Mouse (Mus musculus) bone marrow macrophage, adult 2 months (primary cell): ENCODE results near the gene Sec63. TPM values are rescaled to one million over a fixed set of nuclear protein-coding genes. Genes with fewer than 3 reads are reported as not detected.

Source experiments
- H3K27ac ChIP-seq: 2 replicates; pipeline ENCODE4 v1.5.1; 2012; ENCODE audit warnings: low read depth, low read length; ENCODE audit not compliant: insufficient read depth
- H3K4me1 ChIP-seq: 2 replicates; pipeline ENCODE4 v1.6.1; 2012; ENCODE audit warnings: low read length; ENCODE audit not compliant: control insufficient read depth, insufficient read depth
- H3K4me3 ChIP-seq: 2 replicates; pipeline ENCODE4 v1.5.1; 2012; ENCODE audit warnings: mild to moderate bottlenecking, low read length, moderate library complexity; ENCODE audit not compliant: insufficient read depth
- CTCF ChIP-seq: IDR thresholded peaks from 2 replicates; pipeline ENCODE4 v1.5.1; 2012; ENCODE audit warnings: low read depth, mild to moderate bottlenecking, low read length, moderate library complexity
- POLR2A ChIP-seq: IDR thresholded peaks from 2 replicates; pipeline ENCODE4 v1.6.1; 2012; ENCODE audit warnings: mild to moderate bottlenecking, low read depth, low read length, borderline replicate concordance
- polyA plus RNA-seq: library from polyadenylated mRNA; stranded (reverse); fragments of >200 nt; gene quantifications from 2 replicates; pipeline ENCODE4 v1.2.4, GENCODE M21; 2012; ENCODE audit not compliant: missing spikeins, insufficient read depth, insufficient read length

Gene Sec63
- polyA plus RNA-seq, 1 experiment = 53.1 TPM

- no peak overlapping the region for H3K4me3 ChIP-seq
- peaks cover 20% of the 10 kb centered on the region for H3K4me1 ChIP-seq
- TF ChIP-seq POLR2A = no peak
- H3K27ac ChIP-seq = peak overlapping the region; percentile 67
Measured at GRCm38 (mm10) chr10:42759741-42760140, 1.6 kb upstream of the Sec63 start.

GRCm38 (mm10) chr10:42760329-42760728, 967 bp upstream of the Sec63 start:
- H3K4me3 ChIP-seq = no peak overlapping the region
- TF ChIP-seq POLR2A = no peak
- TF ChIP-seq CTCF = no peak
- 0 out of 2 replicates have a peak overlapping the region, but pooled peaks have one; percentile 67 for H3K27ac ChIP-seq
- peaks cover 25% of the 10 kb centered on the region for H3K4me1 ChIP-seq

GRCm38 (mm10) chr10:42761901-42762669, 789 bp downstream of the Sec63 start:
- Histone ChIP-seq H3K27ac (peak overlapping the region; percentile 84), H3K4me1 (peaks cover 30% of the 10 kb centered on the region), H3K4me3 (peak overlapping the region; percentile 100)
- TF ChIP-seq POLR2A (no peak), CTCF (no peak)

GRCm38 (mm10) chr10:42762670-42763058, 1.4 kb downstream of the Sec63 start:
- TF ChIP-seq POLR2A (no peak), CTCF (no peak)
- peak overlapping the region; percentile 84 for H3K27ac ChIP-seq

DNA sequence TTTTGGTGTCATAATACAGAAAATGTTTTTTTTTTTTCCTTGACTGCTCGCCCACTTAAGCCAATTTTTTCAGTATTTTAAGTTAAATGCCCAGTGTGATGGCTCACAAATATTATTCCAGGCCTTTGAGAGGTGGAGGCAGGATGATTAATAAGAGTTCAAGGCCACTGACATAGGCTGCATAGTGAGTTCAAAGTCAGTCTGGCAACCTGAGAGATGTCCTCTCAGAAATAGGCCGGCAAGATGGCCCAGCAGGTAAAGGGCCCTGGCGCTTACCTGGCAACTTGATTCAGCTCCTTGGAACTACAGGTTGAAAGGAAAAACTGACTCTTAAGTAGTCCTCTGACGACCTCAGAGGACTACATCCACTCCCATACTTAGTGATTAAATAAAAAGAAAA, 1.9 kb downstream of the Sec63 start:
- TF ChIP-seq POLR2A = no peak
- no peak for TF ChIP-seq CTCF
- H3K4me3 ChIP-seq = peak overlapping the region; percentile 15; the same call in 1 of the 2 replicates
- no peak overlapping the region for H3K27ac ChIP-seq
- H3K4me1 ChIP-seq = peaks cover 30% of the 10 kb centered on the region

More at GRCm38 (mm10) chr10:42762670-42763058, 1.4 kb downstream of the Sec63 start:
- Histone ChIP-seq H3K4me1 (peaks cover 30% of the 10 kb centered on the region), H3K4me3 (peak overlapping the region; percentile 100)

DNA sequence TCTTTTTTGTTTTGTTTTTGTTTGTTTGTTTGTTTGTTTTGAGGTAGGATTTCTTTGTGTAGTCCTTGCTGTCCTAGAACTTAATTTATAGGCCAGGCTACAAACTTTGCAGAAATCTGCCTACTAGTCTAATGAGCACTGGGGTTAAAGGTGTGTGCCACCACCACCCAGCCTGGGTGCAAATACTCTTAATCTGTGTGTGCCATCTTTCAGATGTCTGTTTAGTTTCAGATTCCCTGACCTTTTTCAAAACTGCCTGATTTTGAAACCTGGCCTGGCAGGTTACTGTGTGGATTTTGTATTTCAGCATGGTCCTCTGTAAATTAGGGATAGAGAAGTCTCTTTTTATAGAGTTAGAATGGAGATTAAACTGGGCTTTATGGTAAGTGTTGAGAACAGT, 4.0 kb downstream of the Sec63 start:
- TF ChIP-seq POLR2A (no peak), CTCF (no peak)
- no peak overlapping the region for H3K27ac ChIP-seq
- H3K4me3 ChIP-seq = no peak overlapping the region
- H3K4me1 ChIP-seq = peaks cover 21% of the 10 kb centered on the region

DNA sequence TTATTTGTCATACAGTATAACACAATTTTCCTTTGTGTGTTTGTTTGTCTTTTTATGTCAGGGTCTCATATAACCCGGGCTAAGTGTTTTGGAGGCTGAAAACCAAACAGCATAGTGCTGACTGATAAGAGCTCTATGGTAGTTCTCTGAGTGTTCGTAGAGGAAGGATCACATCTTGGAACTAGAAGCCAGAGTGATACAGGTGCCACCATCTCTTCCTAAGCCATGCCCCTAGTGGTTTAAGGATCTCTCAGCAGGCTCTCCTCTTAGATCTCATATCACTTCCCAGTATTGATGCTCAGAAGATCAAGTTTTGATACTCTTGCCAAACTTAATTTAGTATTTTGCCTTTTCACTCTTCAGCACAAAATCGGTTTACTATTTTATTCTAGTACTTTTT, 14.2 kb downstream of the Sec63 start:
- Histone ChIP-seq H3K4me3 (no peak overlapping the region), H3K4me1 (peaks cover 2% of the 10 kb centered on the region; the same call in 1 of the 2 replicates), H3K27ac (no peak overlapping the region)
- TF ChIP-seq CTCF (no peak), POLR2A (no peak)

- H3K27ac ChIP-seq = no peak overlapping the region
- TF ChIP-seq POLR2A = no peak
- no peak for TF ChIP-seq CTCF
- no peak overlapping the region for H3K4me3 ChIP-seq
- H3K4me1 ChIP-seq = peaks cover 7% of the 10 kb centered on the region; the same call in 1 of the 2 replicates
Measured at GRCm38 (mm10) chr10:42780753-42781152, 19.5 kb downstream of the Sec63 start.

DNA sequence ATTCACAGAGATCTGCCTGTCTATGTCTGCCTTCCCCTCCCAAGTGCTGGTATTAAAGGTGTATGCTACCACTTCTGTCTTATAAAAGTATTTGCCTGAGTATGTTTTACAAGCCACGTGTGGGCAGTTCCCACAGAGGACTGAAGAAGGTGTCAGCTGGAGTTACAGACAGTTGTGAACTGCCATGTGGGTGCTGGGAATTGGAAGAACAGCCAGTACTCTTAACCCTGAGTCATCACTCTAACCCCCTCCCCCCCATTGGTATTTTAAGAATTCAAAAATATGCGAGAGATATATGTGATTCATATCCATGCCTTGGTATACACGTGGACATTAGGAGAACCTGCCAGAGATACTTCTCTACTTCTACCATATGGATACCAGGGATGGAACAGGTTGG, 20.4 kb downstream of the Sec63 start:
- Histone ChIP-seq H3K4me3 (no peak overlapping the region), H3K27ac (no peak overlapping the region), H3K4me1 (peaks cover 7% of the 10 kb centered on the region; the same call in 1 of the 2 replicates)
- TF ChIP-seq CTCF (no peak), POLR2A (no peak)

DNA sequence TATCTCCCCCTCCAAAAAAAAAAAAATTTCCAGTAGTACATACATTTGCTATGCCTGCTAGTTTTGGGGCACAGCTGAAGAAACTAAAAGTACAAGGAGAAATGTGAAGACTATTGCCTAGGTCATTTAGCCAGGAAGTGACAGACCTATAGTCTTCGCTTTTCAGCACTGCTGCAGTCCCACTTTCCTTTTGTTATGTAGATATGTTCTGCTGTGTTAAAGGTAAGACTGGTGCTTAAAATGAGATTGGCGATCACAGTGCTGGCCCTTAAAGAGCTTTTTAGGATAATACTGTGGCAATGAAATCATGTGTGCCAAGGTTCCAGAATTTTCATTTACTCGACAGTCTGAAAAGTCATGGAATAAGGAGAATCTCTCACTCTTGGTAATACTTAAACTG, 39.6 kb downstream of the Sec63 start:
- no peak for TF ChIP-seq CTCF
- no peak for TF ChIP-seq POLR2A
- Histone ChIP-seq H3K27ac (no peak overlapping the region), H3K4me3 (no peak overlapping the region), H3K4me1 (no peaks in the 10 kb centered on the region)

DNA sequence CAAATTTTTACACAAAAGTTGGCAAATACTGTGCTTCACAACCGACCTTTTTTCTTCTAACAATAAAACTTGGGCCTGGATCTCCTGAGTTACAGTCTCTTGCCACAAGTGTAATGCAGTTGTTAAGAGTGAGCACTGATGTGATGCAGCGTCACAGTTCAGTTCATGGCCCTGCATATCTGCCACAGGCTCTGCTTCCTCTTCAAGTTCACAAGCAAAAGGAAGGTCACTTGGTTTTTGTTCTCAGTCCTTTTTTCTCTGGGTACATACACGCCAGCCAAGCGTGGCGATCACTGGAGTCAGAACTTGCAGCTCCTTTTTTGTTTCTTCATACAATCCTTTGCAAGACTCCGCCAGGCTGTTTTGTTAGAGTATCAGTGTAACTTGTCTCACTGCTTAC, 64.6 kb downstream of the Sec63 start:
- H3K27ac ChIP-seq = no peak overlapping the region
- no peak for TF ChIP-seq CTCF
- no peak for TF ChIP-seq POLR2A
- no peak overlapping the region for H3K4me3 ChIP-seq
- no peaks in the 10 kb centered on the region for H3K4me1 ChIP-seq
